Mouse (Mus musculus) adrenal gland, adult (tissue): Measurements from ENCODE around the gene Syngr4.
"Not testable (repeated sequence)": the region's sequence is repeated elsewhere in the genome, so short reads cannot be mapped to it uniquely, and the experiment has no call there.

Experiments used
- DNase-seq, 2 experiments: peaks; one replicate each; pipeline ENCODE4 v3.0.0; 2022 to 2023; ENCODE audit warnings: low spot score in 1 of 2; ENCODE audit not compliant: inconsistent age in 2 of 2

The Syngr4 gene

DNA sequence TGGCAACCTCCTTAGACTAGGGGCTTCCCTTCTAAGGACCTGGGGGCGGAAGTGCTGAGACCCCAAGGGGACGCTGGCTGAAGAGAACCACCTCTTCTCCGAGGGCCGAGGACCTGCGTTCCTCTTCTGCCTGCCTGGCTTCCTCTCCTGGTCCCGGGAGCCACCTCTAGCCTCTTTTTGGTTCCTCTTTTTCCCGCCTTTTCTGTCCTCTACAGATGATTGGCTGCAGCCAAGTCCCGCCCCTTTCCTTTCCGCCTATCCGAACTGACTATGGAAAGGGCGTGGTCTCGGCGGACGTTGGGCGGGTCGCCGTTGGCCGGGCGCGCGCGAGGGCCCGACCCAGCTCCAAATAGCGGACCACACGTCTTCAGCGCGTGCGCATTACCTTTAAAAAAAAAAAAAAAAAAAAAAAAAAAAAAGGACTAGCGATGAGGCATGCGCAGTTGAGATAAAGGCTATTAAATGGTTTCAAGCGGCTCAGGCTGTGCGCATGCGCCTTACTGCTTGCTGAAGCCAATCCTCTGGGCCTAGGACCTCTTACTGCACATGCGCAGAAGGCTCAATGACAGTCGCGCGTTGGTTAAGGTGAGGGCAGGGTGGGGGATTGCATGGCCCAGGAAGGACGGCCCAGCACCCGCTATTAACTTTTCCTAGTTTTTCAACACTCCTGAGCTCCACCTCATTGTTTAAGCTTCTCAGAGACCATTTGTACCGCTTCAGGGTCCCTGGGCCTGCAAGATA lies at the start of gene Syngr4, which contains the start of gene Tmem143:
TSS of gene Syngr4 (minus strand) at position 198 of the 741 bp plus-strand sequence.
TSS of gene Tmem143 (plus strand) at position 425 of the 741 bp plus-strand sequence.
- DNase-seq, result peak; percentile 98 to 99

DNA sequence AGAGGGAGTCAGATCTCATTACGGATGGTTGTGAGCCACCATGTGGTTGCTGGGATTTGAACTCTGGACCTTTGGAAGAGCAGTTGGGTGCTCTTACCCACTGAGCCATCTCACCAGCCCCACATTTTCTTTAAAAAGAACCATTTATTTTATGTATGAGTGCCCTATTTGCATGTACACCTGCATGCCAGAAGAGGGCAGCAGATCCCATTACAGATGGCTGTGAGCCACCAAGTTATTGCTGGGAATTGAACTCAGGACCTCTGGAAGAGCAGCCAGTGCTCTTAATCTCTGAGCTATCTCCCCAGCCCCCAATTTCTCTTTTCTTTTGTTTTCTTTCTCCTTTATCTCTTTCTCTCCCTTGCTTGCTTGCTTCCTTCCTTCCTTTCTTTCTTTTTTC lies 46.8 kb upstream of the Syngr4 start:
- DNase-seq, result peak in 1 of 2 experiments; percentile 60

DNA sequence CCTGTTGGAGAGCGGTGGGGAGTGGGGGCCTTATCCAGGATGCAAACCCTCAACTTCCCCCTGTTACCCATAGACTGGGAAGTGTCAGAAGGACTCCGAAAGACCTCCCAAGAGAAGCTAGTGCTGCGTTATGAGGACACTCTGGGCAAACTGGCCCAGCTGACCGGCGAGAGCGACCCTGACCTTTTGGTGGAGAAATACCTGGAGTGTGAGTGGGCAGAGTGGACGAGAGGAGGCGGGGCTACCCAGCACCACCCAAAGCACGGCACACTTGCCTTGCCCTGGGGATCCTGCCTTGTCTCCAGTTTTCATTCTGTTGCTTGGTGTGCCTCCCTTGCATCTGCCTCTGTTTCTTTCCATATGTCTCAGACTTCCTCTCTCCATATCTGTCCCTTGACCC lies 45.5 kb upstream of the Syngr4 start:
- DNase-seq, result peak; percentile 91 to 93

- DNase-seq, result peak in 1 of 2 experiments; percentile 41
Observed at GRCm38 (mm10) chr7:45939836-45940235, 43.3 kb upstream of the Syngr4 start.

GRCm38 (mm10) chr7:45935114-45935513 lies 38.6 kb upstream of the Syngr4 start:
- DNase-seq, result peak; percentile 61 to 89

- not testable (repeated sequence) for DNase-seq
Observed at GRCm38 (mm10) chr7:45933766-45934165, 37.3 kb upstream of the Syngr4 start.

DNA sequence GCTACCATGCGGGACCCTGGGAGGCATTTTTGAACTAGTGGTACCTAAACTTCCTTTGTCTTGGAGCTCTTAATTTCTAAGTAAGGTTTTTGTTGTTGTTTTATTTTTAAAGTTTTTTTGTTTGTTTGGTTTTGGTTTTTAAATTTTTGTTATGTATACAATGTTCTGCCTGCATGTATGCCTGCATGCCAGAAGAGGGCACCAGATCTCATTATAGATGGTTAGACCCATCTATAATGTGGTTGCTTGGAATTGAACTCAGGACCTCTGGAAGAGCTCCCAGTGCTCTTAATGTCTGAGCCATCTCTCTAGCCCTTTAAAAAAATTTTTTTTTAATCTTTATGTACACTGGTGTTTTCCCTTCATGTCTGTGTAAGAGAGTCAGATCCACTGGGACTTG lies 33.2 kb upstream of the Syngr4 start:
- DNase-seq, result no peak

GRCm38 (mm10) chr7:45928626-45929295 lies 32.2 kb upstream of the Syngr4 start:
- no peak for DNase-seq

DNA sequence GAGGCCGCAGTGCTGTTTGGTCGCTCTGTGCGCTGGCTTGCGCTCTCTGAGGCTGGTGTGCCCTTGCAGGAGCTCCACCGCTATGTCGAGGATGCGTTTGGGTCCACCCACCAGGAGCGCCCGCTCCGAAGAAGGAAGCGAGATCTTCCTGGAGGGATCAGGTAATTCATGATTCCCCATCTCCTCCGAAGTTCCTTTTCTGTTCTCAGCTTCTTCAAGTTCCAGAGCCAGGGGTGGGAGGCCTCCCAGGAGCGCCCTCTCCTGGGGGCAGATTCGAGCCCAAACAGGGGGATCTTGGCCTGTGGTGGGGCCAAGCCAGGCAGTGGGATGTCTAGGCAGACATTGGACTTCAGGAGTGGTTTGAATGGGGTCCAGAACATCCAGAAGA lies 27.9 kb upstream of the Syngr4 start:
- DNase-seq, result peak in 1 of 2 experiments; percentile 67

DNA sequence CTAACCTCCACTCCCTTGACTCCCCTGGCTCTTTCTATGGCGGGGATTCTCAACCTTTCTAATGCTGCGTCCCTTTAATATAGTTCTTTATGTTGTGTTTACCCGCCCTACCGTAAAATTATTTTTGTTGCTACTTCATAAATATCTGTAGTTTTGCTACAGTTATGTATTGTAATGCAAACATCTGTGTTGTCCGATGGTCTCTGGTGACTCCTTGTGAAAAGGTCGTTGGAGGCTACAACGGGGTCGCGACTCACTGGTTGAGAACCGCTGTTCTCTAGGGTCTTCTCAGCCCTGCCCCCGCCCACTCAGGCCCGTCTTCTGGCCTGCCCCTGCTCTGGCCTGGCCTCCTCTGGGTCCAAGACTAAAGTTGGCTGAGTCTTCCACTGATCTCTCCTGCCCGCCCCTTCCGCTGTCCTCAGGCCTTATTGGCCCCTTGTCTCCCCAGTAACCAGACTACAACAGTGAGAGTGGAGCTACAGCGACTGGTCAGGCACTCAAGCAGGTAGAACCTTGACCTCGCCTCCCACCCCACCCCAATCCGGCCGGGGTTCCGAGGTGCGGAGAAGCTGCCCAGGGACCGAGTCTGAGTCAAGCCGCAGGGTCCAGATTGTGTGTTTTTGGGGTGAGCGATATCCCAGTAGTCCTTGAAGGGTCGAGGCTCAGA lies 27.4 kb upstream of the Syngr4 start, which contains the start of gene Ccdc114:
TSS of gene Ccdc114 (plus strand) at position 311 of the 667 bp plus-strand sequence.
- peak; percentile 89 to 95 for DNase-seq

GRCm38 (mm10) chr7:45922928-45923761 lies 26.6 kb upstream of the Syngr4 start:
- peak; percentile 97 to 99 for DNase-seq

DNA sequence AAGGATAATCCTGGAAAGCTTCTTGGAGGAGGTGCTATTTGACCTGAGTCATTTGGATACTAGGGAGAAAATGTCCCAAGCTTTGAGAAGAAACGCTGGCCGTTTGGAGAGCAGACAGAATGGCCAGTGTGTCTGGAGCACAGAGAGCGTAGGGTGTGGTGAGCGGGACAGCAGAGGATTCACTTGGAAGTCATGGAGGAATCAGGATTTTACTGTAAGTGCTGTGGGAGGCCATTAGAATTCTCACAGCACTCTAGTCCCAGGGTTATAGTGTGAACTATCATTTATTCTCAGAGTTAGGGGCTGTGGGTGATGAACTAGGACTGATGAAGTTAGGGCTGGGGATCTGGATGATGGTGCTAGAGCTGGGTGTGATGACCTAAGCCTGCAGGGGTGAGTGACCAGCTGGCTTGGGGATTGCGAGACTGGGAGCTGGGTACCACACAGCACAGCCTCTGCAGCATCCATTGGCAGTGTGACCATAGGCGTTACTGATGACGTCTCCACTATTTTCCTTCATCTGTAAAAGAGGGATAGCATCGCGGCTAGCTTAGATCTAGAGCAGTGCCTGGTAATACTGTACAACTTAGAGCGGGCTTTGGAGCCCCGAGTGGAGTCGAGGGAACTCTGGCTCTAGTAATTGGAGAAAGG lies 25.6 kb upstream of the Syngr4 start:
- peak in 1 of 2 experiments; percentile 54 for DNase-seq

DNA sequence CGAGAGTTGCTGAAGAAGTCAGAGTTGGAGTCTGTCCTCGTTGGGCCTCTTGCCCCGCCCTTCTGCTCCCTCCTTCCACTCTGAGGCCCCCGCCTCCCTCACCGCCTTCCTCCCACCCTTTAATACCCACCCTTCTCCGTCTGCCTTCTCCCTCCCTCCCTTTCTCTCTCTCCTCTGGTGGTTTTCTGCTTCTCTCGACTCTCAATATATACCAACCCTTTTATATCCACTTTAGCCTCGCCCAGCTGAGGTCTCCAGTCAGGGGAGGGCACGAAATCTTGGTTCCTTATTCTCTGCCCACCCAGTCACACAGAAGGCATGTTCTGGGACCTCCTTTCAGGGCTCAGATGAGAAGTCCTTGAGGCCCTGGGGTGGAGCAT lies 24.7 kb upstream of the Syngr4 start, which contains the start of gene Emp3:
TSS of gene Emp3 (minus strand) at position 163 of the 380 bp plus-strand sequence.
- DNase-seq, result peak; percentile 79 to 84

DNA sequence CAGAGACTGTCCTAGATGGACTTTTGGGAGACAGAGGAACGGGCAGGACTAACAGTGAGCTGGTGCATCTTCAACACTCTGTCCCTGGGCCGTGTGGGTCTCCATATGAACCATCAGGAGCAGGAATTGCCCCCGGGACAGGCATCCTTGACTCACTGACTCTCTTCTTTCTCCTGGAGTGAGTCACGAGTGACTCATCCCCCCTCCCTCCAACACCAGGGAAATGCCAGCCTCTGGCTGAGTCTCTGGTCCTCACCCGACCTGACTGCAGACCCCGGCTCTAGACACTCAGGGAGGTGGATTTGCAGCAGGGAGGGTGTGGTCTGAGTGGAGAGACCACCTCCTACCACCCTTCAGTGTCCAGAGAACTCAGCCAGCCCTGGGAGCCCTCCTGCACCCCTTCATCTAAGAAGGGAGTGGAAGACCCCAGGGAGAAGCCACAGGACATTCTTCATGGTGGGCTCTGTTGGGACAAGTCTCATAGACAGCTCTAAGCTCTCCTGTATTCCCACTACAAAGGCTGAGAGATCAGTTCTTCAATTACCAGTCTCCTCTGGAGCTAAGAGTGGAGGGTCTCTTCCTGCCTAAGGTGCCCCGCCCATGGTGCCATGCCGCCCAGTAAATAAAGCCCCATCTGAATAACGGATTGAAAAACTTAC lies 24.2 kb upstream of the Syngr4 start:
- peak; percentile 91 to 94 for DNase-seq

DNA sequence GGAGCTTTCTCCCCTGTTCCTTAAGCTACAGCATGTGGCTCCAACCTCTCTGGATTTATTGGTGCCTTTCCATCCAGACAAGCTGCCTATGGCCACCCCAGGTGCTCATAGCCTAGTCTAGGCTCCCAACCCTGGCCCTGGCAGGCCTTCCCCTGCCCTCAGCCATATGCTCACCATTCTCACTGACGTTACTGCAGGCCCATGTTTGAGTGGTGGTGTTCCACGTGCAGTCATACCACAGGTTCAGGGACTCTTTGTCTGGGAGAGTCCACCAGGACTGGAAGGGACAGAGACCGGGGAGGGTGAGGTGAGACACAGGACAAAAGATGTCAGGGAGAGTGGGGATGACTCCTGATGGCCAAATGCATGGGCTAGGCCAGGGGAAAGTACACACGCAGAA lies 23.2 kb upstream of the Syngr4 start:
- DNase-seq, result no peak

DNA sequence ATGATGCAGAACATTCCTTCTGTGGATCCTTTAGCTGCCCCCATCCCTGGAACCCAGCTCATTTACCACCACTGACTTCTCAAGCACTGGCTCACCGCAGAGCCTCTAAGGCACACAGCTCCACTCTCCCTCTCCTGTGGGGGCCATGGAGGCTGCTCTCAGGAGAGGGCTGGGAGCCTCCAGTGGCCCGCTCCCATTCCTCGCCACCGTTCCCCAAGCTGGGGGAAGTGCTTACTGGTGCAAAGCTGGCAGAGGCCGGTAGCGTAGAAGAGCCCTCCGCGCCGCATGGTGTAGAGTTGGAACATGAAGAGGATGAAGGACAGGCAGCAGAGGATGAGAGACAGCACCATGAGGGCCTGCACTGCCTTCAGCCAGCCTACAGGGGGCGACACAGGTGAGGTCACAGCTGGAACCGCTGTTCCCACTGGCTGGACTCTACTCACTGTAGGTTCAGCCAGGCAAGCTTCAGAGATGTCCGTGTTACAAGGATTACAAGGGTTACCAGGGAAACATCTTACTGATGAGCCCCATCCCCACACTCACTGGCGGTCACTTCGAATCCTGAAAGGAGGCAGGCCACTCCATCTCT lies 22.7 kb upstream of the Syngr4 start:
- DNase-seq, result peak; percentile 44 to 64

GRCm38 (mm10) chr7:45917926-45918325 lies 21.4 kb upstream of the Syngr4 start:
- peak in 1 of 2 experiments; percentile 38 for DNase-seq

GRCm38 (mm10) chr7:45917004-45917704 lies 20.6 kb upstream of the Syngr4 start:
- peak; percentile 49 to 73 for DNase-seq
